Mouse (Mus musculus) limb, embryonic 10.5 days (tissue): ENCODE results near the gene Tsen2. TPM values are rescaled to one million over a fixed set of nuclear protein-coding genes. Genes with fewer than 3 reads are reported as not detected.

ENCODE experiments used
- DNase-seq: peaks from one replicate; pipeline ENCODE4 v3.0.0-alpha.2; 2017; ENCODE audit warnings: low spot score
- H3K27ac ChIP-seq: fragments of 300-500 bp; sonication (generic); 2 replicates; pipeline ENCODE4 v1.5.1; 2016; ENCODE audit warnings: mild to moderate bottlenecking
- H3K27me3 ChIP-seq: fragments of 300-500 bp; sonication (generic); 2 replicates; pipeline ENCODE4 v1.6.1; 2016; ENCODE audit warnings: low read depth, mild to moderate bottlenecking; ENCODE audit not compliant: poor library complexity, severe bottlenecking
- H3K36me3 ChIP-seq: fragments of 300-500 bp; sonication (generic); 2 replicates; pipeline ENCODE4 v1.6.1; 2016; ENCODE audit warnings: mild to moderate bottlenecking, moderate library complexity
- H3K4me1 ChIP-seq: fragments of 300-500 bp; sonication (generic); 2 replicates; pipeline ENCODE4 v1.6.1; 2016
- H3K4me3 ChIP-seq: fragments of 300-500 bp; sonication (generic); 2 replicates; pipeline ENCODE4 v1.5.1; 2016; ENCODE audit warnings: mild to moderate bottlenecking, moderate library complexity
- H3K9me3 ChIP-seq: fragments of 300-500 bp; sonication (generic); replicated peaks from 2 replicates; pipeline ENCODE4 v1.6.1; 2016; ENCODE audit warnings: mild to moderate bottlenecking
- WGBS: fragments of 180-500 bp; shearing (Covaris S2); methylation state at CpG from one replicate; pipeline ENCODE4 v1.1.7; 2016; 5-methylcytosine and 5-hydroxymethylcytosine counted together
- polyA plus RNA-seq: library from polyadenylated mRNA; unstranded; fragments of >200 nt; fragmentation: Nextera tagmentation; extraction: Ambion mirVana; gene quantifications from 2 replicates; pipeline ENCODE4 v1.2.1, GENCODE M21; 2016

Gene Tsen2
- polyA plus RNA-seq, 1 experiment from 2014 or later, result 34.5 TPM

- no peak overlapping the region for H3K27ac ChIP-seq
- DNase-seq, result no peak
- no peaks in the 10 kb centered on the region for H3K27me3 ChIP-seq
- WGBS, result 83% methylated on average over 12 of the region's 12 CpGs
- H3K4me1 ChIP-seq, result peaks cover 7% of the 10 kb centered on the region
- no peaks in the 10 kb centered on the region for H3K9me3 ChIP-seq
- no peak overlapping the region for H3K4me3 ChIP-seq
- no peaks in the 10 kb centered on the region for H3K36me3 ChIP-seq
These were observed 25.2 kb upstream of the Tsen2 start for GRCm38 (mm10) chr6:115519275-115519699.

GRCm38 (mm10) chr6:115521923-115522322, 22.5 kb upstream of the Tsen2 start:
- Histone ChIP-seq H3K27ac (no peak overlapping the region), H3K36me3 (no peaks in the 10 kb centered on the region), H3K9me3 (no peaks in the 10 kb centered on the region), H3K27me3 (no peaks in the 10 kb centered on the region), H3K4me1 (peaks cover 14% of the 10 kb centered on the region), H3K4me3 (no peak overlapping the region)
- no peak for DNase-seq
- 87% methylated on average over 1 of the region's 1 CpGs for WGBS

- no peak overlapping the region for H3K4me3 ChIP-seq
- H3K36me3 ChIP-seq, result no peaks in the 10 kb centered on the region
- 78% methylated on average over 6 of the region's 6 CpGs for WGBS
- no peaks in the 10 kb centered on the region for H3K27me3 ChIP-seq
- peaks cover 14% of the 10 kb centered on the region for H3K4me1 ChIP-seq
- no peak for DNase-seq
- no peaks in the 10 kb centered on the region for H3K9me3 ChIP-seq
- no peak overlapping the region for H3K27ac ChIP-seq
These were observed 21.7 kb upstream of the Tsen2 start for GRCm38 (mm10) chr6:115522691-115523146.

- peak overlapping the region; percentile 20; the same call in 1 of the 2 replicates for H3K27ac ChIP-seq
- H3K27me3 ChIP-seq, result no peaks in the 10 kb centered on the region
- no peak overlapping the region for H3K4me3 ChIP-seq
- H3K36me3 ChIP-seq, result no peaks in the 10 kb centered on the region
- H3K9me3 ChIP-seq, result no peaks in the 10 kb centered on the region
- H3K4me1 ChIP-seq, result peaks cover 14% of the 10 kb centered on the region
- no peak for DNase-seq
- WGBS, result 87% methylated on average over 9 of the region's 9 CpGs
These were observed 21.3 kb upstream of the Tsen2 start for GRCm38 (mm10) chr6:115523201-115523600.

- WGBS, result 77% methylated on average over 9 of the region's 9 CpGs
- H3K27ac ChIP-seq, result no peak overlapping the region
These were observed 19.9 kb upstream of the Tsen2 start for GRCm38 (mm10) chr6:115524449-115524990.

GRCm38 (mm10) chr6:115527418-115527817, 17.0 kb upstream of the Tsen2 start:
- no peak for DNase-seq
- Histone ChIP-seq H3K9me3 (no peaks in the 10 kb centered on the region), H3K4me3 (no peak overlapping the region), H3K27me3 (no peaks in the 10 kb centered on the region), H3K36me3 (no peaks in the 10 kb centered on the region), H3K4me1 (peaks cover 12% of the 10 kb centered on the region), H3K27ac (no peak overlapping the region)
- WGBS, result 90% methylated on average over 3 of the region's 3 CpGs

More at GRCm38 (mm10) chr6:115524449-115524990, 19.9 kb upstream of the Tsen2 start:
- Histone ChIP-seq H3K4me1 (peaks cover 14% of the 10 kb centered on the region), H3K9me3 (no peaks in the 10 kb centered on the region), H3K36me3 (no peaks in the 10 kb centered on the region), H3K4me3 (no peak overlapping the region), H3K27me3 (no peaks in the 10 kb centered on the region)
- DNase-seq, result no peak

- WGBS, result 92% methylated on average over 4 of the region's 4 CpGs
These were observed 16.1 kb upstream of the Tsen2 start for GRCm38 (mm10) chr6:115528372-115528771.

GRCm38 (mm10) chr6:115534617-115535016, 9.8 kb upstream of the Tsen2 start:
- H3K36me3 ChIP-seq, result no peaks in the 10 kb centered on the region
- no peaks in the 10 kb centered on the region for H3K27me3 ChIP-seq
- no peak overlapping the region for H3K27ac ChIP-seq
- DNase-seq, result no peak
- H3K4me1 ChIP-seq, result peaks cover 3% of the 10 kb centered on the region
- WGBS, result 88% methylated on average over 7 of the region's 7 CpGs
- no peak overlapping the region for H3K4me3 ChIP-seq
- no peaks in the 10 kb centered on the region for H3K9me3 ChIP-seq

More at GRCm38 (mm10) chr6:115528372-115528771, 16.1 kb upstream of the Tsen2 start:
- Histone ChIP-seq H3K27me3 (no peaks in the 10 kb centered on the region), H3K4me1 (peaks cover 12% of the 10 kb centered on the region), H3K36me3 (no peaks in the 10 kb centered on the region), H3K9me3 (no peaks in the 10 kb centered on the region), H3K4me3 (no peak overlapping the region), H3K27ac (no peak overlapping the region)
- no peak for DNase-seq

GRCm38 (mm10) chr6:115536169-115536568, 8.3 kb upstream of the Tsen2 start:
- Histone ChIP-seq H3K36me3 (no peaks in the 10 kb centered on the region), H3K27ac (no peak overlapping the region), H3K27me3 (no peaks in the 10 kb centered on the region), H3K4me3 (no peak overlapping the region), H3K9me3 (no peaks in the 10 kb centered on the region), H3K4me1 (peaks cover 3% of the 10 kb centered on the region)
- WGBS, result 90% methylated on average over 4 of the region's 4 CpGs
- no peak for DNase-seq

GRCm38 (mm10) chr6:115538645-115539429, 5.6 kb upstream of the Tsen2 start:
- H3K27me3 ChIP-seq, result no peaks in the 10 kb centered on the region
- H3K27ac ChIP-seq, result peak overlapping the region; percentile 90
- peak; percentile 93 for DNase-seq
- H3K9me3 ChIP-seq, result no peaks in the 10 kb centered on the region
- WGBS, result 22% methylated on average over 26 of the region's 26 CpGs
- H3K4me3 ChIP-seq, result peak overlapping the region; percentile 41
- H3K36me3 ChIP-seq, result no peaks in the 10 kb centered on the region
- H3K4me1 ChIP-seq, result peaks cover 7% of the 10 kb centered on the region

- Histone ChIP-seq H3K27ac (no peak overlapping the region), H3K36me3 (no peaks in the 10 kb centered on the region), H3K4me3 (no peak overlapping the region), H3K4me1 (peaks cover 14% of the 10 kb centered on the region), H3K9me3 (no peaks in the 10 kb centered on the region), H3K27me3 (no peaks in the 10 kb centered on the region)
- no peak for DNase-seq
- 77% methylated on average over 6 of the region's 6 CpGs for WGBS
These were observed 2.7 kb upstream of the Tsen2 start for GRCm38 (mm10) chr6:115541676-115542275.

GRCm38 (mm10) chr6:115542341-115542740, 2.1 kb upstream of the Tsen2 start:
- DNase-seq, result no peak
- H3K27me3 ChIP-seq, result no peaks in the 10 kb centered on the region
- WGBS, result 70% methylated on average over 3 of the region's 3 CpGs
- no peaks in the 10 kb centered on the region for H3K9me3 ChIP-seq
- no peak overlapping the region for H3K27ac ChIP-seq
- H3K4me1 ChIP-seq, result peaks cover 14% of the 10 kb centered on the region
- H3K4me3 ChIP-seq, result no peak overlapping the region
- no peaks in the 10 kb centered on the region for H3K36me3 ChIP-seq

- no peak overlapping the region for H3K27ac ChIP-seq
- peaks cover 11% of the 10 kb centered on the region; the same call in 1 of the 2 replicates for H3K4me1 ChIP-seq
- H3K9me3 ChIP-seq, result no peaks in the 10 kb centered on the region
- no peaks in the 10 kb centered on the region for H3K27me3 ChIP-seq
- no peak overlapping the region for H3K4me3 ChIP-seq
- DNase-seq, result peak; percentile 46
- 89% methylated on average over 5 of the region's 5 CpGs for WGBS
- H3K36me3 ChIP-seq, result peaks cover 33% of the 10 kb centered on the region
These were observed 1.8 kb downstream of the Tsen2 start for GRCm38 (mm10) chr6:115546276-115546675.
